Mouse (Mus musculus) lung, postnatal 0 days (tissue): ENCODE measurements around the gene Ptprg.

Experiments used
- CTCF ChIP-seq: IDR thresholded peaks from 2 replicates; pipeline ENCODE4 v1.5.1; 2016; ENCODE audit warnings: antibody characterized with exemption, mild to moderate bottlenecking
- EP300 ChIP-seq: IDR thresholded peaks from 2 replicates; pipeline ENCODE4 v1.6.1; 2016; ENCODE audit warnings: antibody characterized with exemption, mild to moderate bottlenecking, control low read depth

- TF ChIP-seq CTCF (no peak), EP300 (no peak)
These were observed 410.5 kb downstream of the Ptprg start for GRCm38 (mm10) chr14:11963791-11964190.
